Mouse (Mus musculus): ENCODE data around the gene Gkn2.

DNA sequence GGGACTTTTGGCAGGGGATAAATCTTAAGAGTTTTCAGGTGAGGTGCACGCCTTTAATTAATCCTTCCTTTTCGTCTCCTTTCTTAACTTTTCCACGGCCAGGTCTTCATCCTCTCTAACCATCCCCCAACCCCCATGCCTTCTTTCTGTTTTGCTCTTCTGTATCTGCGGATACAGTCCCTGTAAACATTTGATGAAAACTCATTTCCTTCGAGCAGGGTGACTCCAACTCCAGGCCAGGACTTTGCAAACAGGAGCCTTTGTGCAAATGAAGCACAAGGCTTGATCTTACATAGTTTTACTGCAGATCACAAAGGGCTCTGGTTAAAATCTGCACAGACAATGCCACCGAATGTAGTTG is 37.2 kb upstream of the Gkn2 start:
- TF ChIP-seq POLR2A (IDR thresholded peaks at IDR 0.05; ENCODE audit: insufficient read depth, low read depth, low read length) (no peak), CTCF (IDR thresholded peaks at IDR 0.05; ENCODE audit: insufficient read depth, low read depth, low read length) (no peak)

Data from olfactory bulb, adult 2 months (tissue).